Mouse (Mus musculus) liver, postnatal 0 days (tissue): ENCODE results near the gene Pigo.
A peak's percentile ranks its signal among the peaks of the same experiment; 100 is the strongest.

Experiments used
- CTCF ChIP-seq: sonication (generic); IDR thresholded peaks from 2 replicates; pipeline ENCODE4 v1.5.1; 2016; ENCODE audit warnings: antibody characterized with exemption, low read depth
- EP300 ChIP-seq: IDR thresholded peaks from 2 replicates; pipeline ENCODE4 v1.6.1; 2016; ENCODE audit warnings: antibody characterized with exemption, low read depth, mild to moderate bottlenecking

- peak; percentile 72 for TF ChIP-seq CTCF
- TF ChIP-seq EP300 = no peak; the same call in 1 of the 2 replicates
Observed at GRCm38 (mm10) chr4:43031237-43031995, 5.8 kb upstream of the Pigo start, which contains the start of gene Stoml2.
